Comparison of ENCODE assay signal across 16 mouse cellular contexts in the genomic region with DNA sequence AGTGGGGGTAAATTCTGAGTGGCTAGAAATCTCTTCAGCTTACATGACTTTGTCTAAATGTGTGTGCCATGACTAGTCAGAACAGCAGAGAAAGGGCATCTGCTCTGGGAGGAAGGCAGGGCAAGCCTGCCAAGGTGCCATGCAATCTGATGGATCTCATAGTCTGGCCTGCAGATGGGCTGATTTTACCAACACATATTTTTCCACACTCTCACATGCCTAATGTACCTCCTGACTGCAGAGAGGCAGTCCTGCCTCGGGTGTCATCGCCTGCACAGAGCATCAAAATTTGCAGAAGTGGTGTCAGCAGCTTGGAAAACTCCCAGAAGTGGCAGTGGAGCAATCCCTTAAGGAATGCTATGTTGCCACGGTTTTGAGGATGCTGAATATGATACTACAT. TPM values are rescaled to one million over a fixed set of nuclear protein-coding genes. Genes with fewer than 3 reads are reported as not detected.
DNase-seq lines count a peak whose midpoint lies in the region; ATAC-seq lines count a peak whose summit lies in the region.
"Had no signal": no experiment of that assay in that cellular context is flagged by ENCODE, and none has a peak within 500 bp of the region (broad histone marks: within the 10 kb centered on the region; RNA-seq: fewer than 3 reads in every experiment).

No protein-coding gene starts in this region.

- 86% methylated on average over 3 of the region's 3 CpGs for WGBS in midbrain, embryonic 13.5 days

- H3K4me1 ChIP-seq in midbrain, embryonic 13.5 days (replicated peaks): 0 out of 2 replicates have a peak, but pooled peaks cover 8% of the 10 kb centered on the region
- H3K4me1 ChIP-seq: limb, embryonic 15.5 days had no signal

- H3K27me3 ChIP-seq in midbrain, embryonic 13.5 days: no peaks in the 10 kb centered on the region
- H3K27me3 ChIP-seq: embryonic facial prominence, embryonic 13.5 days; limb, embryonic 15.5 days had no signal

- 0 out of 2 replicates have a peak, but pooled peaks have one; percentile 27 for ATAC-seq in frontal cortex, adult (ENCODE audit: low TSS enrichment)
- ATAC-seq in megakaryocyte progenitor cell, adult 5-6 weeks (replicated peaks; ENCODE audit: poor library complexity): no peak
- ATAC-seq in midbrain, embryonic 13.5 days: no peak

- no peak overlapping the region for H3K9ac ChIP-seq in midbrain, embryonic 13.5 days (replicated peaks)
- H3K9ac ChIP-seq: embryonic facial prominence, embryonic 13.5 days; limb, embryonic 15.5 days had no signal

- DNase-seq in frontal cortex, postnatal 36 days (ENCODE audit: low spot score in 2 of 2): no peak
- DNase-seq in layer of hippocampus, adult 9-11 months: peak; percentile 63
- DNase-seq in layer of hippocampus, adult 9-10 months (ENCODE audit: low spot score): no peak
- peak; percentile 66 for DNase-seq in cerebellum, adult 9-10 months
- no peak for DNase-seq in ovary, postnatal 10 days (ENCODE audit: low spot score)
- DNase-seq: adrenal gland, postnatal 25 days; heart, adult 2 months; heart, postnatal 4 days; kidney, adult 18-20 months; kidney, postnatal 25 days; lung, adult 18-20 months had no signal

- H3K4me3 ChIP-seq in midbrain, embryonic 13.5 days (replicated peaks): no peak overlapping the region
- H3K4me3 ChIP-seq: embryonic facial prominence, embryonic 13.5 days; heart, adult 2 months; limb, embryonic 15.5 days had no signal

- peaks cover 4% of the 10 kb centered on the region; the same call in 1 of the 2 replicates for H3K36me3 ChIP-seq in midbrain, embryonic 13.5 days
- H3K36me3 ChIP-seq: embryonic facial prominence, embryonic 13.5 days; limb, embryonic 15.5 days had no signal

- no peaks in the 10 kb centered on the region for H3K9me3 ChIP-seq in midbrain, embryonic 13.5 days
- H3K9me3 ChIP-seq: embryonic facial prominence, embryonic 13.5 days; limb, embryonic 15.5 days had no signal

- H3K27ac ChIP-seq in midbrain, embryonic 13.5 days: no peak overlapping the region
- H3K27ac ChIP-seq: embryonic facial prominence, embryonic 13.5 days; heart, adult 2 months; limb, embryonic 15.5 days had no signal

- H3K4me2 ChIP-seq in midbrain, embryonic 13.5 days (replicated peaks): no peak overlapping the region
- H3K4me2 ChIP-seq: embryonic facial prominence, embryonic 13.5 days; limb, embryonic 15.5 days had no signal

RNA-seq across cellular contexts. Expression of a gene that starts 55.5 kb away (rescaled TPM):
- 120 and 126 TPM in 2 replicates for total RNA-seq in megakaryocyte progenitor cell, adult 5-6 weeks (2015)
- 192 and 215 TPM in 2 replicates for total RNA-seq in megakaryocyte progenitor cell, adult 5-6 weeks (2017)
- polyA plus RNA-seq in midbrain, embryonic 13.5 days (2015; fragmentation: Nextera tagmentation; extraction: Ambion mirVana): 117 and 118 TPM in 2 replicates

Comparison
In these comparisons a context has a peak if more than half of its experiments do, and no peak if none do; other contexts are left out.
1. DNase-seq: peak in layer of hippocampus, adult 9-11 months (single experiment) and cerebellum, adult 9-10 months (single experiment); none in frontal cortex, postnatal 36 days (0 of 2), layer of hippocampus, adult 9-10 months (single experiment) and ovary, postnatal 10 days (single experiment).